Mouse (Mus musculus) heart, postnatal 0 days (tissue): ENCODE results near the gene Cttn.

ENCODE experiments used
- CTCF ChIP-seq: IDR thresholded peaks from 2 replicates; pipeline ENCODE4 v1.5.1; 2016; ENCODE audit warnings: antibody characterized with exemption, control low read depth, low read depth
- EP300 ChIP-seq: IDR thresholded peaks from 2 replicates; pipeline ENCODE4 v1.6.1; 2016; ENCODE audit warnings: antibody characterized with exemption, low read depth

GRCm38 (mm10) chr7:144438811-144439210 lies 32.0 kb downstream of the Cttn start:
- TF ChIP-seq CTCF = no peak
- no peak for TF ChIP-seq EP300
